Mouse (Mus musculus) forebrain, embryonic 13.5 days (tissue): ENCODE data around the gene Alkbh6. TPM values are rescaled to one million over a fixed set of nuclear protein-coding genes. Genes with fewer than 3 reads are reported as not detected.

Source experiments
- ATAC-seq: fragments of 200-750 bp; cut with Nextera tagmentation; 2 replicates; pipeline ENCODE4 v1.8.0; 2017
- H3K27ac ChIP-seq: fragments of 300-500 bp; sonication (generic); 2 replicates; pipeline ENCODE4 v1.5.1; 2015; ENCODE audit warnings: inconsistent platforms, mild to moderate bottlenecking, moderate library complexity
- H3K27me3 ChIP-seq: fragments of 300-500 bp; sonication (generic); 2 replicates; pipeline ENCODE4 v1.6.1; 2015; ENCODE audit warnings: mild to moderate bottlenecking, inconsistent platforms
- H3K36me3 ChIP-seq: fragments of 300-500 bp; sonication (generic); 2 replicates; pipeline ENCODE4 v1.6.1; 2015; ENCODE audit warnings: mild to moderate bottlenecking, inconsistent platforms; ENCODE audit not compliant: poor library complexity, severe bottlenecking
- H3K4me1 ChIP-seq: fragments of 300-500 bp; sonication (generic); 2 replicates; pipeline ENCODE4 v1.6.1; 2015; ENCODE audit warnings: inconsistent platforms
- H3K4me2 ChIP-seq: fragments of 300-500 bp; sonication (generic); 2 replicates; pipeline ENCODE4 v1.6.1; 2015; ENCODE audit warnings: inconsistent platforms, mild to moderate bottlenecking, moderate library complexity
- H3K4me3 ChIP-seq: fragments of 300-500 bp; sonication (generic); 2 replicates; pipeline ENCODE4 v1.5.1; 2015; ENCODE audit warnings: mild to moderate bottlenecking, inconsistent platforms
- H3K9ac ChIP-seq: fragments of 300-500 bp; sonication (generic); 2 replicates; pipeline ENCODE4 v1.6.1; 2015; ENCODE audit warnings: mild to moderate bottlenecking, inconsistent platforms
- H3K9me3 ChIP-seq: fragments of 300-500 bp; sonication (generic); replicated peaks from 2 replicates; pipeline ENCODE4 v1.6.1; 2016; ENCODE audit warnings: inconsistent platforms
- WGBS: fragments of 180-500 bp; shearing (Covaris S2); methylation state at CpG from one replicate; pipeline ENCODE4 v1.1.7; 2015; 5-methylcytosine and 5-hydroxymethylcytosine counted together
- polyA plus RNA-seq: library from polyadenylated mRNA; unstranded; fragments of >200 nt; fragmentation: Nextera tagmentation; extraction: Ambion mirVana; gene quantifications from 2 replicates; pipeline ENCODE4 v1.2.1, GENCODE M21; 2015

Gene Alkbh6
- polyA plus RNA-seq, 1 experiment from 2014 or later, result 102 TPM

- no peak overlapping the region for H3K27ac ChIP-seq
- WGBS, result 48% methylated on average over 3 of the region's 3 CpGs
- no peak overlapping the region for H3K9ac ChIP-seq
- no peaks in the 10 kb centered on the region for H3K9me3 ChIP-seq
- peaks cover 90% of the 10 kb centered on the region for H3K36me3 ChIP-seq
- no peak for ATAC-seq
- no peak overlapping the region for H3K4me3 ChIP-seq
- H3K4me2 ChIP-seq, result no peak overlapping the region
- no peaks in the 10 kb centered on the region for H3K27me3 ChIP-seq
- H3K4me1 ChIP-seq, result no peaks in the 10 kb centered on the region
Observed at GRCm38 (mm10) chr7:30300914-30301313, 7.6 kb upstream of the Alkbh6 start.

- Histone ChIP-seq H3K4me2 (no peak overlapping the region), H3K4me1 (peaks cover 17% of the 10 kb centered on the region), H3K4me3 (no peak overlapping the region), H3K27ac (0 out of 2 replicates have a peak overlapping the region, but pooled peaks have one; percentile 59), H3K9ac (no peak overlapping the region), H3K27me3 (no peaks in the 10 kb centered on the region), H3K36me3 (peaks cover 55% of the 10 kb centered on the region), H3K9me3 (no peaks in the 10 kb centered on the region)
- no peak for ATAC-seq
- 94% methylated on average over 16 of the region's 16 CpGs for WGBS
Observed at GRCm38 (mm10) chr7:30306083-30306779, 2.3 kb upstream of the Alkbh6 start.

GRCm38 (mm10) chr7:30309395-30310129 is 1.0 kb downstream of the Alkbh6 start:
- Histone ChIP-seq H3K36me3 (peaks cover 37% of the 10 kb centered on the region), H3K27me3 (no peaks in the 10 kb centered on the region), H3K4me2 (peak overlapping the region; percentile 90), H3K9ac (peak overlapping the region; percentile 83), H3K4me1 (peaks cover 20% of the 10 kb centered on the region), H3K27ac (no peak overlapping the region), H3K9me3 (no peaks in the 10 kb centered on the region), H3K4me3 (peak overlapping the region; percentile 71)
- WGBS, result 72% methylated on average over 15 of the region's 15 CpGs
- ATAC-seq, result no peak

GRCm38 (mm10) chr7:30310136-30310535 is 1.6 kb downstream of the Alkbh6 start:
- no peak for ATAC-seq
- Histone ChIP-seq H3K4me1 (peaks cover 23% of the 10 kb centered on the region), H3K27ac (no peak overlapping the region), H3K4me3 (no peak overlapping the region), H3K9ac (no peak overlapping the region), H3K4me2 (no peak overlapping the region), H3K9me3 (no peaks in the 10 kb centered on the region), H3K36me3 (peaks cover 34% of the 10 kb centered on the region), H3K27me3 (no peaks in the 10 kb centered on the region)
- WGBS, result 90% methylated on average over 12 of the region's 12 CpGs

- H3K27ac ChIP-seq, result no peak overlapping the region
- no peak overlapping the region for H3K9ac ChIP-seq
- H3K9me3 ChIP-seq, result no peaks in the 10 kb centered on the region
- H3K36me3 ChIP-seq, result peaks cover 11% of the 10 kb centered on the region; the same call in 1 of the 2 replicates
- ATAC-seq, result no peak
- H3K4me1 ChIP-seq, result peaks cover 17% of the 10 kb centered on the region
- no peaks in the 10 kb centered on the region for H3K27me3 ChIP-seq
- H3K4me3 ChIP-seq, result no peak overlapping the region
- H3K4me2 ChIP-seq, result no peak overlapping the region
- 49% methylated on average over 27 of the region's 27 CpGs for WGBS
Observed at GRCm38 (mm10) chr7:30313666-30314320, 5.3 kb downstream of the Alkbh6 start.

- WGBS, result 2% methylated on average over 9 of the region's 9 CpGs
- no peaks in the 10 kb centered on the region for H3K9me3 ChIP-seq
- no peaks in the 10 kb centered on the region for H3K27me3 ChIP-seq
- H3K36me3 ChIP-seq, result peaks cover 11% of the 10 kb centered on the region; the same call in 1 of the 2 replicates
- ATAC-seq, result no peak
- H3K4me2 ChIP-seq, result peak within 1 kb of the TSS; percentile 40
- H3K4me1 ChIP-seq, result peaks cover 10% of the 10 kb centered on the region
- H3K9ac ChIP-seq, result peak within 1 kb of the TSS; percentile 54
- no peak within 1 kb of the TSS for H3K27ac ChIP-seq
- H3K4me3 ChIP-seq, result peak within 1 kb of the TSS; percentile 6; the same call in 1 of the 2 replicates
Observed at GRCm38 (mm10) chr7:30314721-30315155, 6.2 kb downstream of the Alkbh6 start, which contains the start of gene Syne4. Gene Syne4 (plus strand): TSS chr7:30314807.

GRCm38 (mm10) chr7:30315559-30316529 is 7.3 kb downstream of the Alkbh6 start:
- Histone ChIP-seq H3K36me3 (peaks cover 11% of the 10 kb centered on the region; the same call in 1 of the 2 replicates), H3K9me3 (no peaks in the 10 kb centered on the region), H3K9ac (no peak overlapping the region), H3K4me1 (peaks cover 10% of the 10 kb centered on the region), H3K27ac (no peak overlapping the region), H3K4me3 (no peak overlapping the region), H3K27me3 (no peaks in the 10 kb centered on the region), H3K4me2 (no peak overlapping the region)
- no peak for ATAC-seq
- WGBS, result 77% methylated on average over 13 of the region's 13 CpGs

- Histone ChIP-seq H3K4me2 (no peak overlapping the region), H3K27ac (no peak overlapping the region), H3K9ac (no peak overlapping the region), H3K4me1 (peaks cover 25% of the 10 kb centered on the region), H3K36me3 (no peaks in the 10 kb centered on the region), H3K9me3 (no peaks in the 10 kb centered on the region), H3K4me3 (no peak overlapping the region), H3K27me3 (no peaks in the 10 kb centered on the region)
- no peak for ATAC-seq
- WGBS, result 94% methylated on average over 3 of the region's 3 CpGs
Observed at GRCm38 (mm10) chr7:30318142-30318541, 9.6 kb downstream of the Alkbh6 start.

GRCm38 (mm10) chr7:30320946-30321345 is 12.4 kb downstream of the Alkbh6 start:
- WGBS, result 79% methylated on average over 2 of the region's 2 CpGs
- Histone ChIP-seq H3K27ac (no peak overlapping the region), H3K4me1 (peaks cover 19% of the 10 kb centered on the region), H3K27me3 (no peaks in the 10 kb centered on the region), H3K4me2 (peak overlapping the region; percentile 86), H3K4me3 (peak overlapping the region; percentile 83), H3K36me3 (no peaks in the 10 kb centered on the region), H3K9ac (peak overlapping the region; percentile 92; the same call in 1 of the 2 replicates), H3K9me3 (no peaks in the 10 kb centered on the region; the same call in 1 of the 2 replicates)
- ATAC-seq, result no peak

- H3K4me3 ChIP-seq, result peak within 1 kb of the TSS; percentile 83
- H3K9me3 ChIP-seq, result no peaks in the 10 kb centered on the region; the same call in 1 of the 2 replicates
- H3K4me2 ChIP-seq, result peak within 1 kb of the TSS; percentile 86
- peaks cover 19% of the 10 kb centered on the region for H3K4me1 ChIP-seq
- H3K27ac ChIP-seq, result peak within 1 kb of the TSS; percentile 73
- H3K36me3 ChIP-seq, result no peaks in the 10 kb centered on the region
- WGBS, result under 1% methylated on average over 63 of the region's 63 CpGs
- H3K27me3 ChIP-seq, result no peaks in the 10 kb centered on the region
- peak within 1 kb of the TSS; percentile 92 for H3K9ac ChIP-seq
- peak; percentile 69 for ATAC-seq
Observed at GRCm38 (mm10) chr7:30321539-30322284, 13.2 kb downstream of the Alkbh6 start, which contains the start of gene E130208F15Rik. Gene E130208F15Rik (plus strand): TSS chr7:30321740.
